Mouse (Mus musculus): ENCODE data around the gene Wdr43.

Gene Wdr43

DNA sequence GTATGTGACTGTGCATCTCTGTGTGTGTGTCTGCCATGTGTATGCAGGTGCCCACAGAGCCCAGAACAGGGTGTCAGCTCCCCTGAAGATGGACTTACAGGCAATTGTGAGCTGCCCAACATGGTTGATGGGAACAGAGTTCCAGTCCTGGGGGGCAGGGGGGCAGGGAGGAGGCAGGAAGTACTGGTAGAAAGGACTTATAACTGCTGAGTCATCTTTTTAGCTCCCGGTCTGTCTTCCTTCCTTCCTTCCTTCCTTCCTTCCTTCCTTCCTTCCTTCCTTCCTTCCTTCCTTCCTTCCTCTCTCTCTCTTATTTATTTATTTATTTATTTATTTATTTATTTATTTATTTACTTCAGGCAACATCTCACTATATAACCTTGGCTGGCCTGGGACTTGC lies 48.5 kb downstream of the Wdr43 start:
- DNase-seq, result no peak

DNA sequence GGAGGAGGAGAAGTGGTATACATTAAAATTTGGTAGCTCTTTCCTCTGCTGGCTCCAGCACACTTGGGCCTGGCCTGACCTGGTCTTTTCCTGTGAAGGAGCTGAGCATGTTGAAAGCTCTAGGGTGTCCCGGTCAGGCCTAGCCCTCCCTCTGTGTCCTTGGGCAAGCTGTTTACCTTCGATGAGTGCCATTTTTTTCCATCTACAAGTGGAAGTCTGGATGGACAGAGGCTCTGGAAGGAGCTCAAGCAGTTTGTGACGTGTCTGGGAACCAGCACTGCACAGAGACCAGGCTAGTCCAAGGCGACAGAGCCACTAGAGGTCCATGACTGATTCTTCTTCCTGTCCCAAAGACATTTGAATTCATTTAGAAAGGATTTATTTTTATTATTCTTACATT lies 49.5 kb downstream of the Wdr43 start:
- DNase-seq, result no peak

DNA sequence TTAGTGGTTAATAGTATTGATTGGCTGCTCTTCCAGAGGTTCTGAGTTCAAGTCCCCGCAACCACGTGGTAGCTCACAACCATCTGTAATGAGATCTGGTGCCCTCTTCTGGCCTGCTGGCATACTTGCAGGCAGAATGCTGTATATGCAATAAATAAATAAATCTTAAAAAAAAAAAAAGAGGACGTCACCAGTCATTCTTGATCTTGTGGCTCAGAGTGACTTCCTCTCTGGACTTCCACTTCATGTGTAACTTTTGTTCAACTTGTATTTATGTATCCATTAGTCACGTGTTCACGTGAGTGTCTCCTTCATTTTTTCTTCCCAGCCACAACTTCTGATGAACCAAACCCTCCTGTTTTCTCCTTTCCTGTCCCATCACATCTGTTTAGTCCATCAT lies 53.8 kb downstream of the Wdr43 start:
- no peak for DNase-seq

DNA sequence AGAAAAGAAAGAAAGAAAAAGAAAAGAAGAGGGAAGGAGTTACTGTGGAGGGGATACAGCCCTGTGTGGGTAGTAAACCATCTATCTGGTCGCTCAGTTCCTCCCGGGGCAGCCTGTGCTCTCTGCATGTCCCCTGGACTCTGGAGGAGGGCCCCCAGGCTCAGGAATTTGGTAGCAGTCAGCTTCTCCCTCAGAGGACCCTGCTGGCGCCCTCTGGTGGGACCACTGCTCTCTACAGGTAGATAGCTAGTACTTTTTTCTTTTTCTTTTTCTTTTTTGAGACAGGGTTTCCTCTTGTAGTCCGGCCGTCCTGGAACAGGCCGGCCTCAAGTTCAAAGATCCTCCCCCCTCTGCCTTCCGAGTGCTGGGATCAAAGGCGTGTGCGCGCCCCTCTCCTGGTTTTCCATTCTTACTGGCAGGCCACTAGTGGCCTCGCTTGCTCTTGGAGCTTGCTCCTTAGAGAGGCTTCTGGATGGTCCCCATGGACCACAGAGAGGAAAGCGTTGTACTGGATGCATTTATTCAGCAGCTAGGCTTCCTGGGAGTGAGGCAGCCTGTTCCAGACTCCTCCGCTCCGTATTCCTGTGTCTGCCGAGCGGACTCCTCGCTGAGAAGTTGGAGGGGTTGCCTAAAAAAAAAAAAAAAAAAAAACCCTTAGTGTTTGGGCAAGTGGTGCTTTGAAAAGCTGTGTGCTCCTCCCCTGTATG lies 56.3 kb downstream of the Wdr43 start:
- peak; percentile 80 for DNase-seq

DNA sequence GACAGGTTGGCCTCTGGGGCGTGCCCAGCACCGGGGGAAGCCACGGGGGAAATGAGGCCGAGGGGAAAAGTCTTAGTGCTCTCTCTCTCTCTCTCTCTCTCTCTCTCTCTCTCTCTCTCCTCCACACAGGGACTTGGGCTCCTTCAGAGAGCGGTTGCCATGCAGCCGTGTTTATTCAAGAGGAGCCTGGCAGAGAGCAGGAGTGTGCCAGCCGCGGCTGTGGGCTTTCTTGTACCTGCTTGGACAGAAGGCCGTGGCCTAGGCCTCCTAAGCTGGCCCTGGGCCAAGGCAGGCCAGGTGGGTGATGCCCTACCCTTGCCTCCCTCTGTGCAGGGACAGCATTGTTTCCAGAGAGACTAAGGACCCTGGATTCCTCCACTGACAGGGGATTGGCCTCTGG lies 57.4 kb downstream of the Wdr43 start, which contains the start of gene Togaram2:
Gene Togaram2 (plus strand): TSS at position 170 of the 400 bp plus-strand sequence.
- DNase-seq, result no peak

DNA sequence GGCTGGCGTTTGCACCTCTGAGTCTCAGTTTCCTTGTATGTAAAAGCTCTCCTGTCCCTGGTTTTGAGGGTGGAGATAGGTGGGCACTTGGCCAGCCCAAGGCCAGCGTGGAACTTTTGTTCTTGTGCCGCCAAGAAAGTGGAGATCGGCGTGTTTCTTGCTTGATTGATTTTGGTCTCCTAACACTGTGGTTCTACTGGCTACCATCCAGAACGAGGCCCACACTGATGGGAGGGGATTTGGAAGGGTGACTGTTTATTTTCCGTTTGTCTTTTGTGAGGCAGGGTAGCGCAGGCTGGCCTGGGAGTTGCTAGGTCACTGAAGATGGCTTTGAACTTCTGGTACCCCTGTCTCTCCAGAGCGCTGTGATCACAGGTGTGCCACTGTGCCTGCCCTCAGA lies 58.2 kb downstream of the Wdr43 start:
- DNase-seq, result no peak

DNA sequence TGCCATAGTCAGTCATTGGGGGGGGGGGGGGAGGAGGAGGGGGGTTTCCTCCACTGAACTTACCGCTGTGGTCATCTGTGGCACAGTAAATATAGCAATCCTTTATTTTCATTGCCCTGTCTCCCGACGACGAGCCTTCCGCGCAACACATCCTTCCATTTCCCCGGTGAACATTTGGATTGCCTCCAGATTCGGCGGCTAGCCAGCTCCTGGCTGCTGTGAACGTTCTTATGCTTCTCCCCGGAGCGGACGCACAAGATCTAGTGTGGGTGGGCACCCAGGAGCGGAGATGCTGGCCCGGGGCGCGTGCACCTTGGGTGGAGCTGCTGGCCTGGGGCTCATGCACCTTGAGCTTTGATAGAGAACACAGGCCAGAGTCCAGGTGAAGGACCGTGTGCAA lies 59.2 kb downstream of the Wdr43 start:
- DNase-seq, result peak; percentile 57

DNA sequence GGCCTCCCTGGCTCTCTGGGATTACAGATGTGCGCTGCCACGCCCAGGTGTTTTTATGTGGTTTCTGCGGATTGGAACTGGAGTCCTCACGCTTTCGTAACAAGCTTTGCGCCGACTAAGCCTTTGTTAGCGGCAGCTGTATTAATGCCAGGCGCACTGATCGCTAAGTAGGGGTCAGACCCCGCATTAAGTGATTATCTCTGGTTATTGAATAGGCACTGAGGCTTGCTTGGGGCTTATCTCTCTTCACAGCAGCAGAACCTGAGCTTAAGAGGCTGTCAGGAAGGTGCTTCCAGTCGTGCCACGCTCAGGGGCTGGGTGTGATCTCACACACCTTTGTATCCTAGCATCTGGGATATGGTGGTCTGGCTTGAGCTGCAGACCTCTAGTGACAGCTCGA lies 66.0 kb downstream of the Wdr43 start:
- no peak for DNase-seq

DNA sequence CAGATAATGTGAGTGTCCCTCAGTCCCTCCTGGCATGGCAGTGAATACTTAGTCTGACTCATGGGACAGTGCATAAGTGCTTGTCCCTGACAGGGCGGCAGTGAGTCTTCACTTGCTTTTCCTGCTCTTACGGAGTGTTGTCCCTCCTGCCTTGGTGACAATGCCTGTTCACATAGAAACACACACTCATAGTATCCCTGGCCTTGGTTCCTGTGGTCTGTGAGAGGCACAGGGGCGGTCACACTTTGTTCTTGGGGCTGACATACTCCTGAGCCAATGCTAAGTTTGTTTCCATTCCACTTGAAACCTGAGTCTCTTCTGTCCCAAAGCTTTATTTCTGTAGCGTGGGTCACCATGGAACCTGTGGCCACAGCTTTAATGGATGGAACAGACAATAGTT lies 66.7 kb downstream of the Wdr43 start:
- DNase-seq, result no peak

DNA sequence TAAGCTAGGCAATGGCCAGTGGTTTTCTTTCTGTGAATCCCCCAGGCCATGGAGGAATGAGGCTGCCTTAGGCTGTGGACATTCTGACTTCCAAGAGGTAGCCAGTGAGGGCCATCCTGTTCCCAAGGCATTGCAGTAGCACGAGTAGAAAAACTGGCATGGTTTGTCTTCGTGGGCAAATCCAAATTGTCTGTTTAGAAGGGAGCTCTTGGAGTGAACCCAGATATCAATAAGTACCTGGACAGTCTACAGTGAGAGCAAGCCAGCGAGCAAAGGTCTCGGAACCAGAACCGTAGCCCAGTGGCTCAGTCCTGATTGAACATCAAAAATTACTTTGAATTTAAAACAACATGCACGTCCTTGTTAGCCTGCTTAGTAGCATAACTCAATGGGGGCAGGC lies 67.6 kb downstream of the Wdr43 start:
- no peak for DNase-seq

DNA sequence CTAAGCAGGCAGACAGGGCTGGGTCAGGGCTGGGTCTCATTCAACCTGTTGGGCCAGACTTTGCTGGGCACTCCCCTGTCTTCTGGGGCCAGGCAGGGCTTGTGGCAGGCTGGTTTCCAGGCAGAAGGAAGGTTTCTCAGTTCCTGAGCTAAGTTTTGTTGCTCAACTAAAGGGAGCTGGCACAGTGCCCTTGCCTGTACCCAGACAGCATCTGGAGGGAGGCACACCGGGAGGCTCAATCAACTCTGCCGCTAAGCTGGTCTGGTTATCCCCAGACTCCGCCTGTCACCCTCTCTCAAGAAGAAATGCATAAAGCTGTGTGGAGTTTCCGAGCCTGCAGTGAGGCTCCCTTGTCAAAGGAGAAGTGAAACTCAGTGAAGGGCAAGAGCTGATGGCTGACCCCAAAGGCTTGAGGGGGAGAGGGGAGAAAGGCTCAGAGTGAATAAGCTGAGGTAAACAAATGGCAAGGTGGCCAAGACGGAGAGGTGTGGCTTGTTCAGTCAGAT lies 68.5 kb downstream of the Wdr43 start:
- DNase-seq, result peak; percentile 33

DNA sequence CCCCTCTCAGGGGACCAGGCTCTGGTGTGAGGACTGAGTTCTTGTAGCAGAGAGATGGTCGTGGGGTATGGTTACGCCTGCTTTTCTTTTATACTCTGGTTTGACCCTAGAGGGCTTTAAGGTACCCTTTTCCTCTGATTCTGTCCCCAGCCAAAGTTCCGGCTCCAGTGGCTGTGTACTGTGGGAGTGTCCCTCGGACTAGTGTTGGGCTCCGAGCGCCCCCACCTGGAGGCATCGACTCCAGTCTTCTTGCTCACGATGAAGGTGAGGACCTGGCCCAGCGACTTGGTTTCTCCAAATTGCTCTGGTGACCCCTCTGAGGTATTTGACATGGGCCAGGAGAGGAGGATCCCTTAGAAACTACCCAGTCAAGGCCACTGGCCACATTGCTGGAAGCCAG lies 71.7 kb downstream of the Wdr43 start:
- DNase-seq, result no peak

DNA sequence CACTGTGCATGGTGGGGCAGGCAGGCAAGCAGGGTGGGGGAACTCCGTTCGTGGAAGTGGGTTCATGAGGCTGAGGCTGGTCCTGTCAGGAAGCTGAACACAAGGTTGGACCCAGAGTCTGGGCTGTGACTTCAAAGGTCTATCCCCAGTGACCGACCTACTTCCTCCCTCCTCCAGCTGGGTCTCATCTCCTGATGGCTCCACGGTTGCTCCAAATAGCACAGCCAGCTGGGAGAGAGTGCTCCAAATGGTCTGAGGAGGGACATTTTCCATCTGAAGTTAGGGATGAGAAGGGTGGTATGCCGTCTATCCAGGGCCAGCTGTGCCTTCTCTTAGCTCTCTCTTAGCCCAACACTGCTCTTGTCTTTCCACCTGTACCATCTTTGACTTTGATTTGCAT lies 74.2 kb downstream of the Wdr43 start:
- peak; percentile 80 for DNase-seq

DNA sequence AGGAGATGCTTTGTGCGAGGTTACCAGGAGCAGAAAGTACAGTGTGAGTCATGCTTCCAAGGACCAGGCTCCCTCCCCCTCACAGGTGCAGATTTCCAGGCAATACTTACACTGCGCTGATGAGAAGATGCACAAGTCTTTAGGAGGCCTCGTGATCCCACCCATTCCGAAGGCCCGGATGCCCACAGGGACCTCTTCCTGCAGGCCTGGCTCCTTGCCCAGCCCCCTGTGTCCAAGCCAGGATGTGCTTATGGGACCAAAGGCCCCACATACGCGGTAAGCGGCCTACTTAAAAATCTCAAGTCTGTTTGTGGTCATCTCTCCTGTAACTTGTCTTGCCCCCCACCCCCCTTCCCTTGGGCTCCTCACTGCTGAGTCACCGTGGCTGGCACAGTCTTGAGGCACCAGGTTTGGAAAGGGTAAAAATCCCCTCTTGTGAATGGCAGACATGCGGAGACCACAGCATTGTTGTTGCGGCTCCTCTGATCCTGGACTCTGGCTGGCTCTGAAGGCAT lies 75.7 kb downstream of the Wdr43 start:
- peak; percentile 63 for DNase-seq

DNA sequence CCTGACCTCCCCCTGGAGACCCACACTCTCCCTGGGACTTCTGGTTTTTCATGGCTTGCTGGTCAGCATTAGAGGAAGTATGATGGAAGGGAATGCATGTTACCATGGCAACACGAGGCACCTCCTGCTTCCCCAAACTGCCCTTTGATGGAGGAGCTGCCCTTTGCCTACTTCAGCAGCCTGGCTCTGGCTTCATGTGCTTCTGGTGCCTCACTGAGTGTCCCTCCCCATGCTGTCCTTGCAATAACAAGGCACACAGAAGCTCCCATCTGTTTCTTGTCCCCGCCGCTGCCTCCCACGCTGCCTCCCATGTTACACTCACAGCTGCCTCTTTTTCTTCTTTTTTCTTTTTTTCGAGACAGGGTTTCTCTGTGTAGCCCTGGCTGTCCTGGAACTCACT lies 77.6 kb downstream of the Wdr43 start:
- peak; percentile 76 for DNase-seq

DNA sequence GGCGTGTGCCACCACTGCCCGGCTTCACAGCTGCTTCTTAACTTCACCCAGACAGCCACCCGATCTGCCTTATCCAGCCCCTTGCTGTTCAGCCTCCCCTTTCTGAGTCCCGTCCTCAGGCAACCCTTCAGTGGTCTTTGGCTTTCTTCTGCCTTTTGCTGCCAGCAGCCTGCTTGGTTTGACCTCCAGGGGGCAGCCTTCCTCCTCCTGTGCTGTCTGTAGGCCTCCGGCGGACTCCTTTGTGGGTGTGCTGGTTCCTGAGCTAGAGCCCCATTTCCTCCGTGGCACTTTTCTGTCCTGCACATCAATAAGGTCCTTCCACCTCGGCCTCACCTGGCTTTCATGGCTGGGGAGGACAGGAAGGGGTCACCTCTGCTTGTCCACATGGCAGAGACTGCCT lies 78.1 kb downstream of the Wdr43 start:
- peak; percentile 52 for DNase-seq

DNA sequence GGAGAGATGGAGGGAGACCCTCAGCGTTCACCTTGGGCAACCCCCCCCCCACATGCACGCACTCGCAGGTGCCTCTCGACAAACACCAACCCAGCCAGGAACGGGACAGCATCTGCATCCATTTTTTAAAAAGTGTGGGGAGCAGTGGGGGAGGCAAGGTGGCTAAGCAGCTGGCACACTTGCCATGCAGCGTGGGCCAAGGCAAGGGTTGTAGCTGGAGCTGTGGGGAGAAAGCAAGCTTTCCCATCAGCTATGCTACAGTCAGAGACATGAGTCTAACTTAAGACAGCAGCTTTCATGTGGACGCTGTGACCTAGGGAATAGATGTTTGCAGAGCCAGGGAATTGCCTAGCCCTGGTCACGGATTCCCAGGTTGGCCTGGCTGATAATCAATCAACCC lies 79.5 kb downstream of the Wdr43 start:
- DNase-seq, result no peak

DNA sequence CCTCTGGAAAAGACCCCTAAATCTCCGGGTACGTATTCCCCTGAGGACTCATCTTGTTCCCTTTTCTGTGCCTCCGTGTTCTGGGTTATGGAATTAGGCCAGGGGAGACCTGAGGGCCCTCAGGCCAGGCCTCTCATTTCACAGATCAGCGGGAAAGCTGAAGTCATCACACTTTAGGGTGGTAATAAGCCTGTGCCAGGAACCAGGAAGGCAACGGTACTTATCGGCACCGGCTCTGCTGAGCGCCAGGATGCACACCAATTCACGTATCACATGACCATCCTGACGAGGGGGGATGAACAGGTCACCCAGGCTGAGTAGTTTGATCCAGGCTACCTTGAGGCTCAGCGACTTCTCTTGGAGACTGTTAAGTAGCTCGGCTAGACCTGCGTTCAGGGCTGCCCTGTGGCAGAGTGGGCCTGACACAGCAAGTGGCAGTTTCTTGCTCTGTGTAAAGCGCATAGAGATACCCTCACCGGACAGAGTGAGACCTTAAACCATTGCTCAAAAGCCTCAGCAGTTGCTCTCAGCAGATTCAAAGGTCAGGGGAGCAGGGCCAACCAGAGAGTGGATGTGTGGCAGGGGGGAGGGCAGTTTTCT lies 80.1 kb downstream of the Wdr43 start:
- DNase-seq, result no peak

DNA sequence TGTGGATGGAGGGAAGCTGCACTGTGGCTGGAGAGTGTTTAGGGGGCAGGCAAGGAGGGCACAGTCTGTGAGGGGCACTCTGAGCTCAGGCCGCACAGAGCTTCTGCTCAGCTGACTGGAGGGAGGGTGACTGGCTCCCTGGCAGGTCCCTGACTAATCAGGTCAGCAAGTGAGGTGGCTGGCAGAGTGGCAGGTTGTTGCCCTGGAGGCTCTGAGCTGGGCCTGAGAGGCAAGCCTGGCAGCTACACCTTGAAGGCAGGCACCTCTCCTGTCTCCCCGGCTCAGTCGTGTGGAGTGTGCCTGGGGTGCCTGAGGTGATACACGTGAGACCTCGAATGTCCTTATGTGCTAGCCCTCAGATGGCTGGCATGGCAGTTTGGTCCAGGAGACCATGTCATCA lies 80.7 kb downstream of the Wdr43 start:
- no peak for DNase-seq

DNA sequence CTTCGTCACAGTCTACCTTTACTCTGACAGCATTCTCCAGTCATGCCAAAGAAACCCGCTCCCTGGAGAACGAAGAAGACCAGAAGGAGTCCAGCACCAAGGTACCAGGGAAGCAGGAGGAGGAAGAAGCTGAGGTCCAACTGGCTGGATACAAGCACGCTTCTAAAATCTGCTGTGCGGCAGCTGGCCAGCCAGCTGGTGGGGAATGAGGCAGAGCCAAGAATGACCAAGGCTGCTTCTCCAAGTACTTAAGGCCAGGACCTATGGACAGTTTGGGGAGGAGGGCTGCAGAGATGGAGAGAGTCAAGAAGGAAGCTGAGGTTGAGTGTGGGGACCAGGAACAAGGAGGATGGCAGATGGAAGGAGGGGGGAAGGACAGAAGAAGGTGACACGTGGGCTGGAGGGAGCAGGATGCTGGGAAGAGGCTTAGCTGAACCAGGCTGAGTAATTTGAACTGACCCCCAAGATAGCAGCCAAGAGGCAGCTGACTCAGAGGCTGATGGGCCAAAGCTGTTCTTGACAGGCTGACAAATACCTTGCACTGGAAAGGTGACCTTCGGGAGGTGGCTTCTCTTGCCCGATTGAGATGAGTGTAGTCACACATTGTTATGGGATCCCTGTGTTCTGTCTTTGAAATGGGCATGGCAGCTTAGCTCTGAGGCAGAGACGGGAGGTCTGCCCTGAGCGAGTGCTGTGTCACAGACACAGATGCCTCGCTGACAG lies 82.4 kb downstream of the Wdr43 start:
- DNase-seq, result peak; percentile 54

DNA sequence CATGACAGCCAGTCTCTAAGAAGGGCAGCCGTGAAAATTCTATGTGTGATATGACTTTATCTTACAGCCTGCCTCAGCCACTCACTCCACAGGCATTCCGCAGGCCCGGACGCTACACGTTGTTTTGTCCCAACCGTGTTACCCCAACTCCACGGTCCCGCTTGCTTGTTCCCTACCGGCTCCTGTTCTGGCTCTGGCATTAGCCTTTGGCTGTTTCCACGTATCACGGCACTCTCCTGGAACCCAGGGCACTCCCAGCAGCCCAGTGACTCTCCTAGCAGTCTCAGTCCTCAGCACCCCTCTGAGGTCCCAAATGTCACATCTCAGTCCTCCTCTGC lies 82.9 kb downstream of the Wdr43 start:
- no peak for DNase-seq

DNA sequence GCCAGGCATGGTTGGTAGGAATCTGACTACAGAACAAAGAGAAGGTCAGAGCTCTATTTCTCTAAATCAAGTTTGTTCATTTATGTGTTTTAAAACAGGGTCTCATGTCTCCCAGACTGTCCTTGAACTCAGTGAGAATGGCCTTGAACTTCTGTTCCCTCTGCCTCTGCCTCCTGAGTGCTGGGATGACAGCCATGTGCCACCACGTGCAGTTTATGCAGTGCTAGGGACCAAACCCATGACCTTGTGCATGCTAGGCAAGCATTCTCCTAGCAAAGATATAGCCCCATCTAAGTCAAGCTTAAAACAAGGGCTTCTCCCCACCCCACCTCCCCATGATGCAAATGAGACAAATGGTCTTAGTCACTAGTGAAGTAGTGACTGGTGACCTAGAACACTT lies 89.4 kb downstream of the Wdr43 start:
- no peak for DNase-seq

DNA sequence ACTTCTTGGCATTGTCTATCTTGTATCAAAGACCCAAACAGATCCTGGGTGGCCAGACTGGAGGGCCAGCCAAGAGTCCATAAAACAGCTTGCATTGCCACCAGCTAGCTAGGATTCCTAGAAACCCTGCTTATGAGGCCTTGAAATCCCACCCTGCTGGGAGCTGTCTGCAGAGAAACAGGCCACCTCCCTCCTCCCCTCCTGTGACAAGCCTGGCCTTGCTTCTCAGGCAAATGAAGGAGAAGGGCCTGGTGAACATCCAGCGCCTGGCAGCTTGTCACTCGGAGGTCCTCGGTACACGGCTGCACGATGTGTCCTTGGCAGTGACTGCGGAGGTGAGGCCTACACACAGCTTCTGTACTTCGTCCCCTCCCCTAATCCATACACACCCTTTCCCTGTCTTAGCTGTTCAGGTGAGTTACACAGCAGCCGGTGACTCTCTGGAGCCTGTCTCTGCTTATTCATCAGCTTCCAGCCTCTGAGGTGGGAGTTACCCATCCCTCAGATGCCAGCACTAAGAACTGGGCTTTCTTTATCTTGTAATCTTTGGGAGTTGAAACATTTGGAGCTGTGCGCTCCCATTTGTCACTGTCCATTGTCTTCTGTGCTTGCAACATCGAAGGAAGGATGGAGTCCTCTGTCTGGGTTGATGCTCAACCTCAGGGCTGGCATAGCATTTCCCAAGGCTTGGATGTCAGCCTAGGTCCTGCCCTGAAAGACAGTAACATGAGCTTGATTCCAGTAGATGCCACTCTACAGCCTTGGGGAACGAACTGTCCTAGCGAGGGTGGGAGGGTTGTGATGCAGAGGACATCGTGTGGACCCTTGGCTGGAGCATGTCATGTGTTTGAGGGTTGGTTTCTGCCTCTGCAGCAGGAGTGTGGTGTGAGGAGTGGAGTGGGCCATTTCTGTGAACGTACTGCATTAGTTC lies 90.1 kb downstream of the Wdr43 start:
- DNase-seq, result no peak
